ENCODE assay signal across 8 mouse cellular contexts in the genomic region with DNA sequence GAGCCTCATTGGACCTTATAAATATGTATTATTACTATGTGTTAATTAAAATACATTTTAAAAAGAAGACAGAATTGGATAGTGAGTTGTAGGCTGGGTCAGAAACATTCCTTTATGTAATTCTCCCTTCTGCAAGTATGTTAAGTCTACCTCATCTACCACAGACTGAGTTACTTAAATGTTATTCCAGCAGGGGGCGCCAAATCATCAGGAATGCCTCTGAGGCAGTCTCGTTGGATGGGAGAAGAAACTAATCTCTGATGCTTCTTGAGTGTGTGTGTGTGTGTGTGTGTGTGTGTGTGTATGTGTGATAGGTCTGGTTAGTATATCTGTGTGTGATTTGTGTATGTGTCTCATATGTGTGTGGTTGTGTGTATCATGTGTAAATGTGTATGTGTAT. TPM values are rescaled to one million over a fixed set of nuclear protein-coding genes. Genes with fewer than 3 reads are reported as not detected.
DNase-seq lines count a peak whose midpoint lies in the region; ATAC-seq and TF ChIP-seq lines count a peak whose summit lies in the region.

No protein-coding gene starts in this region.

- no peak for TF ChIP-seq POLR2A in ES-Bruce4 (IDR thresholded peaks at IDR 0.05; ENCODE audit: insufficient read depth, low read length)

- ATAC-seq in embryonic facial prominence, embryonic 15.5 days (ENCODE audit: insufficient number of reproducible peaks, low FRiP score, low TSS enrichment, low read depth) = peak; percentile 36; the same call in 1 of the 2 replicates
- ATAC-seq in lung, embryonic 16.5 days (ENCODE audit: low read depth) = peak; percentile 39; the same call in 1 of the 2 replicates

- 0% methylated on average over 2 of the region's 2 CpGs for WGBS in embryonic facial prominence, embryonic 15.5 days
- 0% methylated on average over 2 of the region's 2 CpGs for WGBS in lung, embryonic 16.5 days

- no peaks in the 10 kb centered on the region for H3K4me1 ChIP-seq in ES-Bruce4 (ENCODE audit: control insufficient read depth, insufficient read depth, low read length)
- H3K4me1 ChIP-seq in embryonic facial prominence, embryonic 15.5 days = peaks cover 12% of the 10 kb centered on the region
- H3K4me1 ChIP-seq in lung, embryonic 16.5 days (replicated peaks; ENCODE audit: control insufficient read depth, insufficient read depth, low read length) = no peaks in the 10 kb centered on the region

- no peak overlapping the region for H3K9ac ChIP-seq in ES-Bruce4 (ENCODE audit: low read depth, poor library complexity, severe bottlenecking)
- H3K9ac ChIP-seq in embryonic facial prominence, embryonic 15.5 days = no peak overlapping the region
- H3K9ac ChIP-seq in lung, embryonic 16.5 days (ENCODE audit: low read length) = no peak overlapping the region

- no peak overlapping the region for H3K4me2 ChIP-seq in embryonic facial prominence, embryonic 15.5 days (replicated peaks)
- H3K4me2 ChIP-seq in lung, embryonic 16.5 days (ENCODE audit: low read depth, low read length) = no peak overlapping the region

- no peak overlapping the region for H3K4me3 ChIP-seq in ES-Bruce4 (ENCODE audit: low read depth, low read length)
- H3K4me3 ChIP-seq in embryonic facial prominence, embryonic 15.5 days (replicated peaks) = no peak overlapping the region
- H3K4me3 ChIP-seq in layer of hippocampus, adult 2 months = no peak overlapping the region
- H3K4me3 ChIP-seq in lung, embryonic 16.5 days (ENCODE audit: low read length) = no peak overlapping the region

- H3K9me3 ChIP-seq in ES-Bruce4 (replicated peaks; ENCODE audit: control insufficient read depth, insufficient read depth, low read length, poor library complexity, severe bottlenecking) = no peaks in the 10 kb centered on the region
- no peaks in the 10 kb centered on the region for H3K9me3 ChIP-seq in embryonic facial prominence, embryonic 15.5 days (replicated peaks)
- H3K9me3 ChIP-seq in lung, embryonic 16.5 days (ENCODE audit: control insufficient read depth, low read length) = no peaks in the 10 kb centered on the region

- no peak for TF ChIP-seq EP300 in ES-Bruce4 (IDR thresholded peaks at IDR 0.05; ENCODE audit: insufficient read depth, low read depth, low read length)

- DNase-seq in adrenal gland, postnatal 4 days (ENCODE audit: low spot score in 2 of 2) = peak; percentile 37 to 71
- peak; percentile 88 for DNase-seq in heart, postnatal 4 days
- DNase-seq in layer of hippocampus, adult 2 months (ENCODE audit: low spot score in 2 of 2) = peak; percentile 83 to 89
- peak; percentile 82 for DNase-seq in retina, adult 2 months (ENCODE audit: low read depth, low spot score)
- peak; percentile 91 for DNase-seq in thymus, postnatal 4 days

- H3K27ac ChIP-seq in ES-Bruce4 (ENCODE audit: insufficient read depth, low read length) = no peak overlapping the region
- no peak overlapping the region for H3K27ac ChIP-seq in embryonic facial prominence, embryonic 15.5 days (replicated peaks)
- H3K27ac ChIP-seq in layer of hippocampus, adult 2 months = no peak overlapping the region
- H3K27ac ChIP-seq in lung, embryonic 16.5 days (ENCODE audit: low read length) = no peak overlapping the region

- H3K36me3 ChIP-seq in ES-Bruce4 (ENCODE audit: control insufficient read depth, insufficient read depth, low read length, poor library complexity, severe bottlenecking) = no peaks in the 10 kb centered on the region
- no peaks in the 10 kb centered on the region for H3K36me3 ChIP-seq in embryonic facial prominence, embryonic 15.5 days
- H3K36me3 ChIP-seq in lung, embryonic 16.5 days (ENCODE audit: control insufficient read depth, insufficient read depth, low read length) = no peaks in the 10 kb centered on the region

- TF ChIP-seq CTCF in ES-Bruce4 (IDR thresholded peaks at IDR 0.05; ENCODE audit: low read depth, low read length) = peak; percentile 27
- TF ChIP-seq CTCF in layer of hippocampus, adult 2 months (conservative IDR thresholded peaks at IDR 0.05) = peak; percentile 81

- no peaks in the 10 kb centered on the region for H3K27me3 ChIP-seq in ES-Bruce4 (ENCODE audit: control insufficient read depth, insufficient read depth, low read length, poor library complexity, severe bottlenecking)
- H3K27me3 ChIP-seq in embryonic facial prominence, embryonic 15.5 days = 0 out of 2 replicates have a peak, but pooled peaks cover 5% of the 10 kb centered on the region
- H3K27me3 ChIP-seq in lung, embryonic 16.5 days (ENCODE audit: control insufficient read depth, insufficient read depth, low read depth, low read length) = no peaks in the 10 kb centered on the region; the same call in 1 of the 2 replicates

RNA-seq across cellular contexts. Expression of a gene that starts 3.4 kb away (rescaled TPM):
- 6.2 and 8.2 TPM in 2 replicates for polyA plus RNA-seq in ES-Bruce4 (2011; ENCODE audit: insufficient read depth, insufficient read length, low read depth, missing spikeins)
- total RNA-seq in adrenal gland, postnatal 4 days (2021) = 10 to 100 TPM; 14.3 to 14.8 TPM
- 14.1 and 18.2 TPM in 2 replicates for polyA plus RNA-seq in embryonic facial prominence, embryonic 15.5 days (2015; fragmentation: Nextera tagmentation; extraction: Ambion mirVana)
- 1 to 10 TPM; 3.6 to 3.7 TPM for total RNA-seq in heart, postnatal 4 days (2021)
- total RNA-seq in layer of hippocampus, adult 2 months (2021) = 1 to 10 TPM; 6.1 to 7.6 TPM
- 0.93 and 1.8 TPM in 2 replicates for polyA plus RNA-seq in lung, embryonic 16.5 days (2015; fragmentation: Nextera tagmentation; extraction: Ambion mirVana)

RNA-seq across cellular contexts. Expression of a gene that starts 16.5 kb away (rescaled TPM):
- polyA plus RNA-seq in ES-Bruce4 (2011; ENCODE audit: insufficient read depth, insufficient read length, low read depth, missing spikeins) = not detected in 2 replicates
- not detected for total RNA-seq in adrenal gland, postnatal 4 days (2021)
- not detected in 2 replicates for polyA plus RNA-seq in embryonic facial prominence, embryonic 15.5 days (2015; fragmentation: Nextera tagmentation; extraction: Ambion mirVana)
- total RNA-seq in heart, postnatal 4 days (2021) = not detected
- total RNA-seq in layer of hippocampus, adult 2 months (2021) = not detected
- not detected in 2 replicates for polyA plus RNA-seq in lung, embryonic 16.5 days (2015; fragmentation: Nextera tagmentation; extraction: Ambion mirVana)

RNA-seq across cellular contexts. Expression of a gene that starts 29.0 kb away (rescaled TPM):
- polyA plus RNA-seq in ES-Bruce4 (2011; ENCODE audit: insufficient read depth, insufficient read length, low read depth, missing spikeins) = 92.5 and 97.4 TPM in 2 replicates
- 10 to 100 TPM; 70.9 to 81.6 TPM for total RNA-seq in adrenal gland, postnatal 4 days (2021)
- 36.0 and 40.4 TPM in 2 replicates for polyA plus RNA-seq in embryonic facial prominence, embryonic 15.5 days (2015; fragmentation: Nextera tagmentation; extraction: Ambion mirVana)
- total RNA-seq in heart, postnatal 4 days (2021) = 100 to 1,000 TPM; 105 to 108 TPM
- 10 to 100 TPM; 42.9 to 52.9 TPM for total RNA-seq in layer of hippocampus, adult 2 months (2021)
- polyA plus RNA-seq in lung, embryonic 16.5 days (2015; fragmentation: Nextera tagmentation; extraction: Ambion mirVana) = 31.5 and 34.8 TPM in 2 replicates

RNA-seq across cellular contexts. Expression of a gene that starts 49.0 kb away (rescaled TPM):
- polyA plus RNA-seq in ES-Bruce4 (2011; ENCODE audit: insufficient read depth, insufficient read length, low read depth, missing spikeins) = 0.50 and 0.90 TPM in 2 replicates
- 10 to 100 TPM in 1 of 2 experiments, 1 to 10 TPM in 1; 4.7 to 12.6 TPM for total RNA-seq in adrenal gland, postnatal 4 days (2021)
- polyA plus RNA-seq in embryonic facial prominence, embryonic 15.5 days (2015; fragmentation: Nextera tagmentation; extraction: Ambion mirVana) = 2.2 and 3.5 TPM in 2 replicates
- total RNA-seq in heart, postnatal 4 days (2021) = 1 to 10 TPM; 1.7 to 2.5 TPM
- total RNA-seq in layer of hippocampus, adult 2 months (2021) = 10 to 100 TPM; 36.9 to 37.1 TPM
- 1.6 TPM in 2 replicates for polyA plus RNA-seq in lung, embryonic 16.5 days (2015; fragmentation: Nextera tagmentation; extraction: Ambion mirVana)
